Mouse (Mus musculus) cortical plate, adult 2 months (tissue): Measurements from ENCODE around the gene Tubgcp5.

Experiments
- CTCF ChIP-seq: fragments of 200-500 bp; IDR thresholded peaks from 2 replicates; pipeline ENCODE4 v1.5.1; 2011; ENCODE audit warnings: mild to moderate bottlenecking, control low read depth, low read length; ENCODE audit not compliant: insufficient read depth; ENCODE audit errors: extremely low read depth
- POLR2A ChIP-seq: fragments of 200-500 bp; IDR thresholded peaks from 2 replicates; pipeline ENCODE4 v1.6.1; 2011; ENCODE audit warnings: mild to moderate bottlenecking, low read length, control low read depth; ENCODE audit not compliant: insufficient read depth; ENCODE audit errors: extremely low read depth

DNA sequence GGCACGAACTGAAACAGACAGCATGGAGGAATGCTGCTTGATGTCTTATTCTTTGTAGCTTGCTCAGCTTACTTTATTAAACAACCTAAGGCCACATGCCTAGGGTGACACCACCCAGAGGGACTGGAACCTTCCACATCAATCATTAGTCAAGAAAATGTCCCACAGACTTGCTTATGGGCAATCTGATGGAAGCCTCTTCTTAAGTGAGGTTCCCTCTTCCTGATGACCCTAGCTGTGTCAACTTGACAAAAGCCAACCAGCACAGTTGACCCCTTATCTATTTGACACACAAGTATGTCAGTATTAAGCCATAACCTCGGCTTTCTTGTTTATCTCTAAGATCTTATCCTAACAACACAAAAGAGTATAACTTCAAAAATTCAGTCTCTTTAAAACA lies 16.0 kb downstream of the Tubgcp5 start:
- no peak for TF ChIP-seq CTCF
- TF ChIP-seq POLR2A = no peak
